Mouse (Mus musculus) heart, embryonic 15.5 days (tissue): ENCODE results near the gene Hspa1l. TPM values are rescaled to one million over a fixed set of nuclear protein-coding genes. Genes with fewer than 3 reads are reported as not detected.
A peak's percentile ranks its signal among the peaks of the same experiment; 100 is the strongest.
"Not testable (repeated sequence)": the region's sequence is repeated elsewhere in the genome, so short reads cannot be mapped to it uniquely, and the experiment has no call there.

Experiments used
- ATAC-seq: fragments of 200-750 bp; cut with Nextera tagmentation; replicated peaks from 2 replicates; pipeline ENCODE4 v1.8.0; 2017; ENCODE audit warnings: low read depth, moderate TSS enrichment; ENCODE audit not compliant: insufficient number of reproducible peaks, insufficient read depth, low FRiP score
- H3K27ac ChIP-seq: fragments of 300-500 bp; sonication (generic); 2 replicates; pipeline ENCODE4 v1.5.1; 2015; ENCODE audit warnings: mild to moderate bottlenecking, inconsistent platforms
- H3K27me3 ChIP-seq: fragments of 300-500 bp; sonication (generic); 2 replicates; pipeline ENCODE4 v1.6.1; 2015; ENCODE audit warnings: inconsistent platforms
- H3K36me3 ChIP-seq: fragments of 300-500 bp; sonication (generic); 2 replicates; pipeline ENCODE4 v1.6.1; 2015; ENCODE audit warnings: mild to moderate bottlenecking, inconsistent platforms
- H3K4me1 ChIP-seq: fragments of 300-500 bp; sonication (generic); replicated peaks from 2 replicates; pipeline ENCODE4 v1.6.1; 2015; ENCODE audit warnings: inconsistent platforms
- H3K4me2 ChIP-seq: fragments of 300-500 bp; sonication (generic); 2 replicates; pipeline ENCODE4 v1.6.1; 2015; ENCODE audit warnings: inconsistent platforms, mild to moderate bottlenecking, moderate library complexity
- H3K4me3 ChIP-seq: fragments of 300-500 bp; sonication (generic); 2 replicates; pipeline ENCODE4 v1.5.1; 2015; ENCODE audit warnings: mild to moderate bottlenecking, inconsistent platforms
- H3K9ac ChIP-seq: fragments of 300-500 bp; sonication (generic); 2 replicates; pipeline ENCODE4 v1.6.1; 2015; ENCODE audit warnings: mild to moderate bottlenecking, inconsistent platforms
- H3K9me3 ChIP-seq: fragments of 300-500 bp; sonication (generic); replicated peaks from 2 replicates; pipeline ENCODE4 v1.6.1; 2016; ENCODE audit warnings: inconsistent platforms
- WGBS: fragments of 180-500 bp; shearing (Covaris S2); methylation state at CpG from one replicate; pipeline ENCODE4 v1.1.7; 2015; ENCODE audit warnings: mixed read lengths; 5-methylcytosine and 5-hydroxymethylcytosine counted together
- polyA plus RNA-seq: library from polyadenylated mRNA; unstranded; fragments of >200 nt; fragmentation: Nextera tagmentation; extraction: Ambion mirVana; gene quantifications from 2 replicates; pipeline ENCODE4 v1.2.1, GENCODE M21; 2015

Hspa1l gene
- polyA plus RNA-seq, 1 experiment from 2014 or later, result 2.6 TPM

- H3K4me2 ChIP-seq, result peak overlapping the region; percentile 79
- H3K36me3 ChIP-seq, result no peaks in the 10 kb centered on the region
- H3K4me3 ChIP-seq, result peak overlapping the region; percentile 67
- H3K4me1 ChIP-seq, result 0 out of 2 replicates have a peak, but pooled peaks cover 7% of the 10 kb centered on the region
- peak overlapping the region; percentile 76 for H3K9ac ChIP-seq
- H3K27ac ChIP-seq, result peak overlapping the region; percentile 98
- H3K27me3 ChIP-seq, result peaks cover 5% of the 10 kb centered on the region
- ATAC-seq, result no peak
- no peaks in the 10 kb centered on the region for H3K9me3 ChIP-seq
- 9% methylated on average over 12 of the region's 12 CpGs for WGBS
Measured at GRCm38 (mm10) chr17:34959881-34960515, 12.5 kb upstream of the Hspa1l start.

- Histone ChIP-seq H3K9me3 (no peaks in the 10 kb centered on the region), H3K9ac (no peak overlapping the region), H3K27ac (0 out of 2 replicates have a peak overlapping the region, but pooled peaks have one; percentile 30), H3K4me1 (0 out of 2 replicates have a peak, but pooled peaks cover 7% of the 10 kb centered on the region), H3K36me3 (no peaks in the 10 kb centered on the region), H3K4me3 (no peak overlapping the region), H3K4me2 (no peak overlapping the region), H3K27me3 (peaks cover 5% of the 10 kb centered on the region)
- no peak for ATAC-seq
Measured at GRCm38 (mm10) chr17:34960702-34961493, 11.6 kb upstream of the Hspa1l start.

- Histone ChIP-seq H3K4me3 (no peak overlapping the region), H3K27ac (no peak overlapping the region), H3K9me3 (no peaks in the 10 kb centered on the region), H3K4me2 (no peak overlapping the region), H3K9ac (no peak overlapping the region), H3K27me3 (no peaks in the 10 kb centered on the region), H3K36me3 (no peaks in the 10 kb centered on the region), H3K4me1 (0 out of 2 replicates have a peak, but pooled peaks cover 7% of the 10 kb centered on the region)
- WGBS, result 39% methylated on average over 3 of the region's 3 CpGs
- no peak for ATAC-seq
Measured at GRCm38 (mm10) chr17:34962125-34962524, 10.4 kb upstream of the Hspa1l start.

GRCm38 (mm10) chr17:34962841-34963240 is 9.7 kb upstream of the Hspa1l start:
- WGBS, result 63% methylated on average over 1 of the region's 1 CpGs
- Histone ChIP-seq H3K9me3 (no peaks in the 10 kb centered on the region), H3K9ac (no peak overlapping the region), H3K4me2 (no peak overlapping the region), H3K27me3 (peaks cover 2% of the 10 kb centered on the region), H3K4me1 (0 out of 2 replicates have a peak, but pooled peaks cover 7% of the 10 kb centered on the region), H3K27ac (no peak overlapping the region), H3K36me3 (no peaks in the 10 kb centered on the region), H3K4me3 (no peak overlapping the region)
- ATAC-seq, result no peak

GRCm38 (mm10) chr17:34964640-34965049 is 7.9 kb upstream of the Hspa1l start:
- H3K4me1 ChIP-seq, result 0 out of 2 replicates have a peak, but pooled peaks cover 7% of the 10 kb centered on the region
- no peak overlapping the region for H3K27ac ChIP-seq
- H3K9ac ChIP-seq, result no peak overlapping the region
- no peak overlapping the region for H3K4me2 ChIP-seq
- ATAC-seq, result no peak
- no peak overlapping the region for H3K4me3 ChIP-seq
- 21% methylated on average over 1 of the region's 1 CpGs for WGBS
- H3K27me3 ChIP-seq, result peaks cover 20% of the 10 kb centered on the region
- H3K36me3 ChIP-seq, result no peaks in the 10 kb centered on the region
- H3K9me3 ChIP-seq, result no peaks in the 10 kb centered on the region

GRCm38 (mm10) chr17:34965627-34966026 is 6.9 kb upstream of the Hspa1l start:
- Histone ChIP-seq H3K27ac (no peak overlapping the region), H3K4me1 (no peaks in the 10 kb centered on the region), H3K36me3 (no peaks in the 10 kb centered on the region), H3K9ac (no peak overlapping the region), H3K4me3 (no peak overlapping the region), H3K9me3 (no peaks in the 10 kb centered on the region), H3K27me3 (peaks cover 23% of the 10 kb centered on the region), H3K4me2 (no peak overlapping the region)
- no peak for ATAC-seq
- WGBS, result 50% methylated on average over 5 of the region's 5 CpGs

- not testable (repeated sequence) for H3K4me3 ChIP-seq, H3K36me3 ChIP-seq, H3K9ac ChIP-seq, H3K9me3 ChIP-seq, H3K27ac ChIP-seq, H3K4me2 ChIP-seq, ATAC-seq, H3K4me1 ChIP-seq
- peaks cover 23% of the 10 kb centered on the region for H3K27me3 ChIP-seq
- 52% methylated on average over 7 of the region's 11 CpGs for WGBS
Measured at GRCm38 (mm10) chr17:34969822-34970221, 2.7 kb upstream of the Hspa1l start, which contains the start of gene Gm20481. Gene Gm20481, plus strand, starts transcription at chr17:34969912.

GRCm38 (mm10) chr17:34970850-34971249 is 1.7 kb upstream of the Hspa1l start:
- H3K36me3 ChIP-seq, ATAC-seq, H3K4me3 ChIP-seq, H3K27ac ChIP-seq, H3K4me1 ChIP-seq, H3K9me3 ChIP-seq, H3K9ac ChIP-seq, H3K4me2 ChIP-seq: not testable (repeated sequence)
- WGBS, result 34% methylated on average over 26 of the region's 37 CpGs
- peaks cover 23% of the 10 kb centered on the region for H3K27me3 ChIP-seq

- not testable (repeated sequence) for H3K9me3 ChIP-seq, H3K4me1 ChIP-seq, H3K9ac ChIP-seq, H3K27ac ChIP-seq, H3K36me3 ChIP-seq, ATAC-seq
- peaks cover 23% of the 10 kb centered on the region for H3K27me3 ChIP-seq
- peak overlapping the region; percentile 54 for H3K4me3 ChIP-seq
- peak overlapping the region; percentile 80 for H3K4me2 ChIP-seq
- under 1% methylated on average over 18 of the region's 43 CpGs for WGBS
Measured at GRCm38 (mm10) chr17:34971694-34972068, 822 bp upstream of the Hspa1l start.

GRCm38 (mm10) chr17:34975581-34976492 is 3.3 kb downstream of the Hspa1l start:
- Histone ChIP-seq H3K4me3 (no peak overlapping the region), H3K4me2 (no peak overlapping the region), H3K36me3 (no peaks in the 10 kb centered on the region), H3K9ac (no peak overlapping the region), H3K9me3 (no peaks in the 10 kb centered on the region), H3K27me3 (no peaks in the 10 kb centered on the region), H3K27ac (no peak overlapping the region), H3K4me1 (peaks cover 9% of the 10 kb centered on the region)
- no peak for ATAC-seq
- 75% methylated on average over 3 of the region's 3 CpGs for WGBS

GRCm38 (mm10) chr17:34977000-34977399 is 4.5 kb downstream of the Hspa1l start:
- Histone ChIP-seq H3K27me3 (no peaks in the 10 kb centered on the region), H3K9me3 (no peaks in the 10 kb centered on the region), H3K9ac (no peak overlapping the region), H3K4me1 (peaks cover 11% of the 10 kb centered on the region), H3K4me3 (no peak overlapping the region), H3K36me3 (no peaks in the 10 kb centered on the region), H3K4me2 (no peak overlapping the region), H3K27ac (no peak overlapping the region)
- no peak for ATAC-seq
- 91% methylated on average over 20 of the region's 20 CpGs for WGBS
